Mouse (Mus musculus): Measurements from ENCODE around the gene Mycbpap.

DNA sequence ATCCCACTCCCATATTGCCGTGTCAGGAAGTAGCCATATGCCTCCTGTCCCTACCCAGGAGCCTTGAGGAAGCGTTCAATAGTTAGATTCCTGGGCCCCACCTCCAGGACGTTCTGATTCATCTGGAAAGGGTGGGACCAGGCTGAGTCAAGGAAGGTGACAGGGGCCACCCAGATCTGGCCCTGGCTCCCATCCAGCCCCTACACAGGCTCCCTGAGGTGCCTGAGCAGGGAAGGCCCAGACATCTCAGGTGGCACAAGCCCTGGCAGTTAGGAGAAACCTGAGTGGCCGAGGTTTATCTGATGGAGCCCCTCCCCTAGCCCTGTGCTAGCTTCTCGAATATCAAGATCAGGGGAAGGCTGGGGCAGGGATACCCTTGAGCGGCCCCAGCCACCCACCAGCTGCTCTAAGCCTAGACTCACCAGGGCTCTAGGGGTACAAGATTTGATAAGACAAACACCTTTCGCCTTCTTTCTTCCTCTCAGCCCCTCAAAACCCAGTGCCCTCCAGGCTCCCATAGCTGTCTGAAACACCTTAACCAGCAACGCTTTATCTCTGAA lies 17.3 kb upstream of the Mycbpap start:
- no peak for TF ChIP-seq CTCF (IDR thresholded peaks at IDR 0.05; ENCODE audit: low read depth)
- TF ChIP-seq EP300 (optimal IDR thresholded peaks at IDR 0.05), result peak; percentile 15
